ENCODE assay signal across 9 mouse cellular contexts in the genomic region with DNA sequence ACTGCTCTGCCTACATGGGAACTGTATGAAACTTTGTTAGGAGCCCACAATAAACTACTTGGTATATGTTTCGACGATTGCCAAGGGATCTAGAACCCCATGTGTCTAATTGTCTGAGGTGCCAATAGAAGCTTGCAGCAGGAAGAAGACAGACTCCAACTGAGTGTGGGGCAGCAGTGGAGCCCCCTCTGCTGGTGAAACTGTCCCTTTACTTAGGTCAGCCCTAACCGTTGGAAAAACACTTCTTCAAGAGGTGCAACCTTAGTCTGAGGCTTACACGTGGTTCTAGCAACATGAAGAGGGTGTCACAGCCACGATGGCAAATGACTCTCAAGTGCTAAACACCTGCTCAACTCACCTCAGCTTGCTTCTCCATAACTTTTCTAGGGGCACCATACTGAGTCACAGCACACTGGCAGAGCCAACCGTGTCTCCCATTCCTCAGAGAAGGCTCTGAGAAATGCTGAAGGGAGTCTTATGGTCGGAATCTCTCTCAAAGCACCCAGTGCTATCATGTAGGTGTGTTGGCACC. TPM values are rescaled to one million over a fixed set of nuclear protein-coding genes. Genes with fewer than 3 reads are reported as not detected.
A peak's percentile ranks its signal among the peaks of the same experiment; 100 is the strongest.
DNase-seq lines count a peak whose midpoint lies in the region; ATAC-seq and TF ChIP-seq lines count a peak whose summit lies in the region.
"Had no signal": no experiment of that assay in that cellular context is flagged by ENCODE, and none has a peak within 500 bp of the region (broad histone marks: within the 10 kb centered on the region; RNA-seq: fewer than 3 reads in every experiment).

No protein-coding gene starts in this region.

- H3K27me3 ChIP-seq in embryonic facial prominence, embryonic 14.5 days (replicated peaks; ENCODE audit: control insufficient read depth, insufficient read depth, low read length): no peaks in the 10 kb centered on the region
- no peaks in the 10 kb centered on the region for H3K27me3 ChIP-seq in embryonic facial prominence, embryonic 10.5 days (replicated peaks; ENCODE audit: low read depth, poor library complexity, severe bottlenecking)
- H3K27me3 ChIP-seq in lung, postnatal 0 days (replicated peaks; ENCODE audit: insufficient read depth, low read length): no peaks in the 10 kb centered on the region
- H3K27me3 ChIP-seq: hindbrain, embryonic 15.5 days had no signal

- no peak overlapping the region for H3K4me2 ChIP-seq in embryonic facial prominence, embryonic 14.5 days (ENCODE audit: low read depth, low read length)
- no peak overlapping the region for H3K4me2 ChIP-seq in lung, postnatal 0 days (replicated peaks; ENCODE audit: low read depth, low read length)
- H3K4me2 ChIP-seq: hindbrain, embryonic 15.5 days had no signal

- 58% methylated on average over 7 of the region's 7 CpGs for WGBS in embryonic facial prominence, embryonic 14.5 days
- WGBS in embryonic facial prominence, embryonic 10.5 days: 64% methylated on average over 7 of the region's 7 CpGs
- WGBS in lung, postnatal 0 days: 57% methylated on average over 7 of the region's 7 CpGs

- no peak for ATAC-seq in embryonic facial prominence, embryonic 14.5 days (ENCODE audit: low read depth)
- no peak for ATAC-seq in lung, postnatal 0 days
- ATAC-seq in megakaryocyte, adult 5-6 weeks (ENCODE audit: poor library complexity, severe bottlenecking): no peak

- peak; percentile 7 for DNase-seq in embryonic facial prominence, embryonic 14.5 days (ENCODE audit: low spot score)
- no peak for DNase-seq in embryonic facial prominence, embryonic 10.5 days (ENCODE audit: low spot score)
- DNase-seq in right cerebral cortex, postnatal 4 days: peak; percentile 32
- DNase-seq in right cerebral cortex, postnatal 36 days (ENCODE audit: low spot score in 2 of 2): no peak
- peak; percentile 39 for DNase-seq in c-Kit-positive CD71-positive TER-119-positive erythroid progenitor cells, embryonic 14.5 days (ENCODE audit: low spot score)
- DNase-seq in lung, postnatal 0 days (ENCODE audit: low spot score): peak; percentile 13
- DNase-seq in frontal cortex, postnatal 10 days (ENCODE audit: low spot score in 2 of 2): no peak

- no peaks in the 10 kb centered on the region for H3K4me1 ChIP-seq in embryonic facial prominence, embryonic 14.5 days (ENCODE audit: control insufficient read depth, insufficient read depth, low read length)
- H3K4me1 ChIP-seq in embryonic facial prominence, embryonic 10.5 days: peaks cover 10% of the 10 kb centered on the region
- no peaks in the 10 kb centered on the region for H3K4me1 ChIP-seq in lung, postnatal 0 days (ENCODE audit: insufficient read depth, low read depth, low read length)

- no peak overlapping the region for H3K4me3 ChIP-seq in embryonic facial prominence, embryonic 14.5 days (ENCODE audit: low read depth, low read length)
- no peak overlapping the region for H3K4me3 ChIP-seq in embryonic facial prominence, embryonic 10.5 days
- H3K4me3 ChIP-seq in lung, postnatal 0 days (ENCODE audit: low read depth, low read length): no peak overlapping the region
- H3K4me3 ChIP-seq: hindbrain, embryonic 15.5 days had no signal

- no peak overlapping the region for H3K27ac ChIP-seq in embryonic facial prominence, embryonic 14.5 days (replicated peaks; ENCODE audit: low read depth, low read length)
- no peak overlapping the region for H3K27ac ChIP-seq in embryonic facial prominence, embryonic 10.5 days (replicated peaks)
- H3K27ac ChIP-seq in lung, postnatal 0 days (ENCODE audit: low read length): no peak overlapping the region
- H3K27ac ChIP-seq: hindbrain, embryonic 15.5 days had no signal

- no peaks in the 10 kb centered on the region for H3K9me3 ChIP-seq in embryonic facial prominence, embryonic 14.5 days (ENCODE audit: control insufficient read depth, low read length)
- H3K9me3 ChIP-seq in embryonic facial prominence, embryonic 10.5 days: no peaks in the 10 kb centered on the region
- no peaks in the 10 kb centered on the region for H3K9me3 ChIP-seq in lung, postnatal 0 days (ENCODE audit: low read length)
- H3K9me3 ChIP-seq: hindbrain, embryonic 15.5 days had no signal

- no peak overlapping the region for H3K9ac ChIP-seq in embryonic facial prominence, embryonic 14.5 days (ENCODE audit: low read depth, low read length)
- H3K9ac ChIP-seq in lung, postnatal 0 days (replicated peaks; ENCODE audit: low read depth): no peak overlapping the region
- H3K9ac ChIP-seq: hindbrain, embryonic 15.5 days had no signal

- H3K36me3 ChIP-seq in embryonic facial prominence, embryonic 14.5 days (ENCODE audit: control insufficient read depth, insufficient read depth, low read length): no peaks in the 10 kb centered on the region
- H3K36me3 ChIP-seq in embryonic facial prominence, embryonic 10.5 days (replicated peaks): no peaks in the 10 kb centered on the region
- no peaks in the 10 kb centered on the region for H3K36me3 ChIP-seq in lung, postnatal 0 days (ENCODE audit: insufficient read depth, low read length)
- H3K36me3 ChIP-seq: hindbrain, embryonic 15.5 days had no signal

- no peak for TF ChIP-seq EP300 in lung, postnatal 0 days (IDR thresholded peaks at IDR 0.05)

- TF ChIP-seq CTCF in lung, postnatal 0 days (IDR thresholded peaks at IDR 0.05): peak; percentile 57

RNA-seq across cellular contexts. Expression of gene Syt16, which starts 17.3 kb away (rescaled TPM):
- 5.4 and 5.5 TPM in 2 replicates for polyA plus RNA-seq in embryonic facial prominence, embryonic 14.5 days (2014; fragmentation: Nextera tagmentation; extraction: Ambion mirVana)
- 1.5 and 2.1 TPM in 2 replicates for polyA plus RNA-seq in embryonic facial prominence, embryonic 10.5 days (2016; fragmentation: Nextera tagmentation; extraction: Ambion mirVana)
- 0.04 TPM in 2 replicates for polyA plus RNA-seq in lung, postnatal 0 days (2015; fragmentation: Nextera tagmentation; extraction: Ambion mirVana)
- total RNA-seq in megakaryocyte, adult 5-6 weeks (2015): not detected in 2 replicates
- not detected in 2 replicates for total RNA-seq in megakaryocyte, adult 5-6 weeks (2017)

RNA-seq across cellular contexts. Expression of gene Snapc1, which starts 50.5 kb away (rescaled TPM):
- polyA plus RNA-seq in embryonic facial prominence, embryonic 14.5 days (2014; fragmentation: Nextera tagmentation; extraction: Ambion mirVana): 14.7 and 17.8 TPM in 2 replicates
- 20.5 and 20.6 TPM in 2 replicates for polyA plus RNA-seq in embryonic facial prominence, embryonic 10.5 days (2016; fragmentation: Nextera tagmentation; extraction: Ambion mirVana)
- polyA plus RNA-seq in lung, postnatal 0 days (2015; fragmentation: Nextera tagmentation; extraction: Ambion mirVana): 9.1 and 9.2 TPM in 2 replicates
- total RNA-seq in megakaryocyte, adult 5-6 weeks (2015): 5.9 and 7.3 TPM in 2 replicates
- total RNA-seq in megakaryocyte, adult 5-6 weeks (2017): 10.1 and 23.8 TPM in 2 replicates

Comparison
In these comparisons a context has a peak if more than half of its experiments do, and no peak if none do; other contexts are left out.
1. DNase-seq: peak in embryonic facial prominence, embryonic 14.5 days (single experiment), right cerebral cortex, postnatal 4 days (single experiment), c-Kit-positive CD71-positive TER-119-positive erythroid progenitor cells, embryonic 14.5 days (single experiment) and lung, postnatal 0 days (single experiment); none in embryonic facial prominence, embryonic 10.5 days (single experiment), right cerebral cortex, postnatal 36 days (0 of 2) and frontal cortex, postnatal 10 days (0 of 2).